Mouse (Mus musculus): ENCODE measurements around the gene Olfr169. TPM values are rescaled to one million over a fixed set of nuclear protein-coding genes. Genes with fewer than 3 reads are reported as not detected.

The Olfr169 gene
- not detected for polyA plus RNA-seq (2017; shearing (Covaris generic))

DNA sequence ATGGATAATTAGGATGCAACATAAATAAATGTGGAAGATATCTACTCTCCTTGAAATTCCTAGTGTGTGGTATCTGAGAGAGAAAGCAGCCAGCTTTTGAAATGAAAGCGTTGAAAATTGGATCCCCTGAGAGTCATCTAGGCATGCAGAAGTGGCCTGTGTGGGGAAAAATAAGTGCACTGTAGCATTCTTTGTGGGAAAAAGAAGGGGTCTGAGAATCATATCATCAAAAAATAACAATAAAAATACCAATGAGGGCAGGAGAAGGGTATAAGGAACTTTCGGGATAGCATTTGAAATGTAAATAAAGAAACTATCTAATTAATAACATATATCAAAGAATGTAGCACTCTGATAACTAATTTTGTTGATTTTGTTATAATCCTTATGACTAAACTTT lies at the start of gene Olfr169:
Olfr169 (minus strand) TSS at position 101 of the 400 bp plus-strand sequence.

DNA sequence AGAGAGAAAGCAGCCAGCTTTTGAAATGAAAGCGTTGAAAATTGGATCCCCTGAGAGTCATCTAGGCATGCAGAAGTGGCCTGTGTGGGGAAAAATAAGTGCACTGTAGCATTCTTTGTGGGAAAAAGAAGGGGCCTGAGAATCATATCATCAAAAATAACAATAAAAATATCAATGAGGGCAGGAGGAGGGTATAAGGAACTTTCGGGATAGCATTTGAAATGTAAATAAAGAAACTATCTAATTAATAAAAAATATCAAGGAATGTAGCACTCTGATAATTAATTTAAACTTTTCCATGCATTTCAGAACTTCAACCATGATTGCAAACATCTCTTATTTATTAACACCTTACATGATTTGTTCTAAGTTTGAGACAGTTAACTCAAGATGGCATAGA lies 40.2 kb upstream of the Olfr169 start, which contains the start of gene Olfr170:
Olfr170 (minus strand) TSS at position 101 of the 400 bp plus-strand sequence.

DNA sequence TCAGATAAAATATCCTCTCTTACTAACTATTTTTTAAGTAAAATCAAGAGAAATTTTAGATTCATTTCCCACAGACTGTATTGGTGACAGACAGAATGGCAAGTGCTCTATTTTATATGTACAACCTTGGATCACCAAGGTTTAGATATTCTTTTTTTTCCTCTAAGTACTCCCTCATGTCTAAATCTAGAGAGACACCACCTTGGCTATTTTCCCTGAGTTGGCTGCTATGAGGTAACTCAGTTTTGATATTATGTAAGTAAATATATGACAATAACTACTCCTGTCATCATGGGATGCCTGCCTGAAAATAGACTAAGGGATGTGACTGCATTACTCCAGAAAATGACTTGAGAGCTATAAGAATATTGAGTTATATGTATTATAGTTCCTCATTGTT lies 36.2 kb downstream of the Olfr169 start, which contains the start of gene Olfr168:
Olfr168 (minus strand) TSS at position 101 of the 400 bp plus-strand sequence.

DNA sequence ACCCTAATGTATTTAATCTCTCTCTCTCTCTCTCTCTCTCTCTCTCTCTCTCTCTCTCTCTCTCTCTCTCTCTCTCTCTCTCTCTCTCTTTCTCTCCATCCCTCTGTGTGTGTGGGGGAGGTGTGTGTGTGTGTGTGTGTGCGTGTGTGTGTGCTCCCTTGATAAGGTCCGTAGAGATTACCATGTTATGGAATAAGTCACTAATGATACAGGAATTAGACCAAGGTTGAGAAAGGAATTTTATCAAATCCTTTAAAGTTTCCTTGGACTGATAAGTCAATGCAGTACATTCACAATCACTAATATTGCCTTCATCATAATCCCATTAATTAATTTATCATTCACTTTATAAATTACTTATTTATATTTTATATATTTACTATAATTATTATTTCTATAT lies 49.4 kb downstream of the Olfr169 start, which contains the start of gene Olfr167:
Olfr167 (minus strand) TSS at position 101 of the 400 bp plus-strand sequence.

Other genes starting within 250 kb of the Olfr169 start
- gene Olfr165, start 148.7 kb downstream of the Olfr169 start, polyA plus RNA-seq (2017; shearing (Covaris generic)), result not detected
- not detected for gene Olfr166, start 88.1 kb downstream of the Olfr169 start, polyA plus RNA-seq (2017; shearing (Covaris generic))
- gene Olfr167, start 49.5 kb downstream of the Olfr169 start, polyA plus RNA-seq (2017; shearing (Covaris generic)), result not detected
- not detected for gene Olfr168, start 36.3 kb downstream of the Olfr169 start, polyA plus RNA-seq (2017; shearing (Covaris generic))
- not detected for gene Olfr170, start 40.1 kb upstream of the Olfr169 start, polyA plus RNA-seq (2017; shearing (Covaris generic))
- not detected for gene Olfr171, start 58.1 kb upstream of the Olfr169 start, polyA plus RNA-seq (2017; shearing (Covaris generic))
- not detected for gene Lamp3, start 134.6 kb upstream of the Olfr169 start, polyA plus RNA-seq (2017; shearing (Covaris generic))
- 20.7 TPM for gene B3gnt5, start 188.4 kb upstream of the Olfr169 start, polyA plus RNA-seq (2017; shearing (Covaris generic))